Mouse (Mus musculus): ENCODE results near the gene 4933407L21Rik.

- no peak for TF ChIP-seq GATA1 (IDR thresholded peaks at IDR 0.05; ENCODE audit: low read length)
- no peak for TF ChIP-seq TAL1 (IDR thresholded peaks at IDR 0.05; ENCODE audit: low read length)
Measured at GRCm38 (mm10) chr1:85928057-85928687, at the start of gene 4933407L21Rik.
